Mouse (Mus musculus) heart, postnatal 25 days (tissue): ENCODE data around the gene Lpcat3. TPM values are rescaled to one million over a fixed set of nuclear protein-coding genes. Genes with fewer than 3 reads are reported as not detected.
A peak's percentile ranks its signal among the peaks of the same experiment; 100 is the strongest.
"Not testable (repeated sequence)": the region's sequence is repeated elsewhere in the genome, so short reads cannot be mapped to it uniquely, and the experiment has no call there.

Experiments
- DNase-seq: peaks from one replicate; pipeline ENCODE4 v3.0.0; 2022; ENCODE audit warnings: low spot score
- intact Hi-C: fragments of 180-260 bp; cut with DNase I; formaldehyde crosslinking; loops from one replicate; pipeline ENCODE4 v1.15.1; 2025
- total RNA-seq, 2 experiments: library from RNA; stranded (reverse); gene quantifications; 2 replicates each; pipeline ENCODE4 v1.2.3; 2021

Gene Lpcat3
- 10 to 100 TPM; 39.6 to 43.9 TPM for total RNA-seq

DNA sequence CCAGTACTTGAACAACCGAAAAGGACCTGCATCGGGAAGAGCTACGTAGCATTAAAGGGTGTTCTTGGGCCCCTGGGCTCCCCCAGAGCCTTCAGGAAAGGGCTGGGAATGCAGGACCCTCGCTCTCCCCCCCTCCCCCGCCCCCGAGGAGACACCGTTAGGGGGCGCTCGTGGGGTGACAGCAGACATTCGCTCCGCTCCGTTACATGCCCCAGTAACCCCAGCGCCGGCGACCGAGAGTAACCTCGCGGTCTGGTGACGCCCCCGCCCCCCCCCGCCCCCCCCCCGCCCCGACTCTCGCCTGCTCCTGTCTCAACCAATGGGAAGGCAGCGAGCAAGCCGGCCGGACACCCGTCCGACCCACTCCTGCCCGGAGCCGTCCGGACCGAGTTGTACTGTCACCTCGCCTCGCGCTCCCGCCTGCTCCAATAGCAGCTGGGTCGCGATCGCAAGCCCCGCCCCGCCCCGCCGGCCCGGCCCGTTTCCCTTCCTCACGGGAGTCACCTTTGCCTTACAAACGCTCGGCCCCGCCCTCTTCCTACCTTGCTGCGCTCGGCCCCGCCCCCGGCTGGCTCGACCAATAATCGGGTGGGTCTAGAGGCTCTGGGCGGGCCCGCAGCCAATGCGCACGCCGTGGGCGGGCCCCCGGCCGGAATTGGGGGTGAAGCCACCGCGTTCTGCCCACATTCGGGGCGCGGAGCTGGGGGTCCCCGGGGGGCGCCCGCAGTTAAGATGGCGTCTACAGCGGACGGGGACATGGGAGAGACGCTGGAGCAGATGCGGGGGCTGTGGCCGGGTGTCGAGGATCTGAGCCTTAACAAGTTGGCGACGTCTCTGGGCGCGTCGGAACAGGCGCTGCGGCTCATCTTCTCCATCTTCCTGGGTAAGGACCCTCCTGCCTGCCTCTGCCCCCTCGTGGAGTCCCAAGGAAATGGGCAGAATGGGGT, at the start of gene Lpcat3:
TSS of gene Lpcat3 (plus strand) at position 551 of the 947 bp plus-strand sequence.
- peak; percentile 96 for DNase-seq
- intact Hi-C loops, result loop anchor here (2.0 to 5.0 kb wide), 3 partner anchors 46 to 95 kb away; partner anchors contain the start of genes Atn1, Gm45234 and Grcc10

DNA sequence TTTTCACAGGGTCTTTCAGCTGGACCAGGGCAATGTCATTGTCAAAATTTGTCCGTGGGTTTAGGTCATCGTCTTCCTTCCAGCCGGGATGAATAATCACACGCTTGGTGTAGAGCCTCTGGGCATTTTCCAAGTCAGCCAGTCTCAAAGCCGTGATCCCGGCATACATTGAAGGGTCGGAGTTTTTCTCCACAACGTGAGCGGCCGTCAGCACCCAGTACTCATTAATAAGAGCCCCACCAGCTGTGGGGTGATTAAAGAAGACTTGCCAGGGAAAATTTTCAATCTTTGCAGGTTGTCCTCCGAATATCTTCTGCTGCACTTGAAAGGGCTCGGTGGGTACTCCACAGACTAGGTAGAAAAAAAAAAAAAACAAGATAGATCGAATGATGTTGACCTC, 37.2 kb upstream of the Lpcat3 start:
- intact Hi-C loops, result no loop called here
- no peak for DNase-seq

DNA sequence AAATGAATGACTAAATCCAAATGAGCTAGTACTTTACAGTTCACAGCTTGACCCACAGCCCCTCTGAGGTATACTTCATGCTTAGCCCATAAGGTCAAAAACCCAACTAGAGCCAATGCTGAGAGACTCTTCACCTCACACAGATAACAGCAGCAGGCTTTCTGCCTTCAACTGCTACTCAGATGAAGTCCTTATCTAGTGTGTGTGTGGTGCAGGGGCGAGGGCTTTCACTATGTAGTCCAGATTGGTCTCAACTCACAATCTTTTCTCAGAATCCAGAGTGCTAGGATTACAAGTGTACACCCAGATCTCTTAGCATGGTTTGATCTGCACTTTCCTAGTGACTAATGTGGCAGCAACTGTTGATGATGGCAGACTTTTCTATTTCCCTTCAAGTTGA, 36.6 kb upstream of the Lpcat3 start:
- DNase-seq, intact Hi-C loops: not testable (repeated sequence)

DNA sequence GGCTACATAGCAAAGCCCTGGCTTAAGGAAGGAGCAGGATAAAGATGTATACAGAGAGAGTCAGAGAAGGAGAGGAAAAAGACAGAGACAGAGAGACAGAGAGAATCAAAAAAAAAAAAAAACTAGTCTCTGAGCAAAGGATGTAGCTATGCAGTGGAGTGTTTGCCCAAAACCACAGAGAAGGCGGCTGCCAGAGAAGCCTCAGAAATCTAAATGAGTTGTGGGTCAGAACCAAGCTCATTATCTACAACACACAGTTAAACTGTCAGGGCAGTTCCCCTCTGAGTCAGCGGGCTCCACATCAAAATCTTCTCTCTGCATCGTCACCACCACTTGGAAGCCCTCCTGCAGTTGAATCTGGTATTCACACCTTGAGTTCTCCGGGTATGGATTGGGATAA, 32.1 kb upstream of the Lpcat3 start:
- DNase-seq, result no peak
- intact Hi-C loops, result no loop called here

DNA sequence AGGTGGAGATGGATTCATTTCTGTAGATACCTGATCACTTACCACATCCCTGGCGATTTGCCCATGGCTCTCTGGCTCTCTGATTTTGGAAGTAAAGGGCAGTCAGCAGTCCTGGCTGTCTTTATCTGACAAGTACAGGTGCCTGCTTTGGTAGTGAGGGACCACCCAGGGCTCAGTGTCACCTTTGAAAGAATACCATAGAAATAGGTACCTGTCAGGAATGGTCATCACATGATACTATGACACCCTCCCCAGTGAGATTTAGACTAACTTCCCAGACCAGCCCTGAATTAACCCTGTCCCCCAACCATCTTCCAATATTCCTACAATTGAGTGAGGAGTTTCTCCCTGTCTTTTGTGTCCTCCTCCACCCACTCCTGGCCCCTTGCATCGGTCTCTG, 26.8 kb upstream of the Lpcat3 start, which contains the start of gene C1s2:
TSS of gene C1s2 (minus strand) at position 101 of the 400 bp plus-strand sequence.
- not testable (repeated sequence) for DNase-seq
- intact Hi-C loops, result loop anchor here (5.0 kb wide), 1 partner anchor 64 kb away; the partner anchor contains the start of gene C1rb

DNA sequence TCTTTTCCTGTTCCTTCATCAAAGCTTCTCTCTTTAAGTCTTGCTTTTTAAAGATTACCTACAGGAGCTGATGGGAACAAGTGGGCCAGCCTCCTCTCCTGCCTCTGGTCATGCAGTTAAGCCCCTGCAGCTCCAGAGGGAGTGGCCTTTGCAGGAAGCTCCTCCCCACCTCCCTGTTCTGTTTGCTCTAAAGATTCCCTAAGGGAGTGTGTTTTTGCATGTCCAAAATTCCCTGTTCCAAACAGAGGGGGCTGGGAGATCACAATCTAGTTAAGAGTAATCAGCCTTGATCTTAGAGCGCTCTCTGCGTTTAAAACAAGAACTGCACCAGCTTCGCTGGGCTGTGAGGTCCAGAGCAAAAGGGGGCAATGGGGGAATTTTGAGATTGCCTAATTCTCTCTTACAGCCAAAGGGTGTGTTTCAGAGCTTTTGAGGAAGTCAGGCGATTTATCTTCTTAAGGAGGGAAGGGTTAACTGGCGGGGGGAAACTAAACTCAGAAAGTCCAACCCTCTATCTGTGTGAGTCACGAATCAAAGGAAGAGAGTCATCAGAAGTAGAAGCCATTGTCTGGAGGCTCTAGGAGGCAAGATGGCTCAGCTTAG, 25.9 kb upstream of the Lpcat3 start:
- intact Hi-C loops, result loop anchor here (5.0 kb wide), 1 partner anchor 65 kb away; the partner anchor contains the start of gene C1rb
- not testable (repeated sequence) for DNase-seq

DNA sequence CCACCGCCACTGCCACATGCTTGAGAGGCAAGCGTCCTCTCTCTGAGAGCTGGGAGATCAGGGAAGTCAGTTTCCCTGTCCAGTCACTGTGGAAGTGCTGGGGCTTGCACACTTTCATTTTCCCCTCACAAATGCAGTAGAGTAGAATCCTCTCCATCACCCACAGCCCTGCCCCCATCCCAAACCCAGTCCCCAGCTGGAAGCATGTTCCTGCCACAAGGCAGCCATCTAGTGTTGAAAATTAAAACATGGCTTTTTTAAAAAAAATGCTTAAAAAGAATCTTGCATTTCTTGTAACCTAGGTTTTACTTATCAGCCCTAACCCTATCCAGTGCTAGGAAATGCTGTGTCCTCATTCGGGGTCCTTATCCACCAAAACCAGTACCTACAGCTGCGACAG, 22.8 kb upstream of the Lpcat3 start:
- no peak for DNase-seq
- intact Hi-C loops, result loop anchor here (5.0 kb wide), 1 partner anchor 97 kb away; the partner anchor contains the start of gene Ptpn6

DNA sequence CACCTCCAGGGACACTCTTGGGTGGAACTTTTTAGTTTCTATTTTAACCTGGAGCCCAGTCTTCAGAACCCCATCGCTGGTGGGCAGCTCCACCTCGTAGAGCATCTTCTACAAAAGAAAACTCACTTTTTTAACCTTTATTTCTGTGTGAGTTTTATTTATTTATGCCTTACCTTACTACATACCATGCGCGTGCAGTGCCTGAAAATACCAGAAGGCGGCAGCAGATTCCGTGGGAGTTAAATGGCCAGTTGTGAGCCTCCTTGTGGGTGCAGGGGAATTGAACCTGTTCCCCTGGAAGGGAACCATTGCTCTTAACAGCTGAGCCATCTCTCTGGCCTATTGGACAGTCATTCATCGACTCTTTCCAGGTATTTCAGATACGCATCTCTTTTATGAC, 21.8 kb upstream of the Lpcat3 start:
- DNase-seq, result peak; percentile 13
- intact Hi-C loops, result loop anchor here (1.0 to 5.0 kb wide), 2 partner anchors 96 to 118 kb away; partner anchors contain the start of gene Ptpn6

DNA sequence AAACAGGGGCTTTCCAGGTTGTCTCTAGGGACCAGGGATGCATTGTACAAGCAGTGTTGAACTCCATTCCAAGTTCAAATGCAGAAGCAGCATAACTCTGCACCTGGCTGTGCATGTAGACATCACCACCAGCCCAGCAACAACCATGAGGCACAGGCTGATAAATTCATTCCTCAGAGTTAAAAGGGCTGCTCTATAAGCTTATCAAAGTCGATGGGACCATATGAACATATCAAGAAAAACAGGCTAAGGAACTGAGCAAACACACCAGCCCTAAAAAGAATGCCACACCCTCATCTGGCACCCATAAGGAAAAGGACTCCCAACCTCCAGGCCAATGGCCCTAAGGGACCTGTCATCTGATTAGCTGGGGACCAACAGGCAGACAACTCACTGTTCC, 16.4 kb upstream of the Lpcat3 start:
- no peak for DNase-seq
- intact Hi-C loops, result no loop called here

DNA sequence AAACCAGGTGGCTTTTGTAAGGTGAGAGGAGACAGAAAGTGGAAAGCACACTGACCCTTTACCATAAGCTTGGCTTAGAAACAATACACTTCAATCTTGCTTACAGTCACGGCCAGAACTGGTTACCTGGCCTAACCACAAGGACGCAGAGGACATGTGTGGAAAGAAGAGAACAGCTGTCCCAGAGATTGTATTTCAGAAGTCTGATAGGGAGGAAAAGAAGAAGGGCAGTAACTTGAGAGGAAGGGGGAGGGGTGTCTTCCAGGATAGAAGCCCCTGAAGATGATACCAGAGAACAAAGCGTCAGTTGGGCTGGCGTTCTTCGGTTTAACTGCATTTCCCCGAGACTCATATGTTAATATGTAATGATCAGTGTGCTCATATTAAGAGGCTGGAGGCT, 6.9 kb upstream of the Lpcat3 start:
- DNase-seq, result no peak
- intact Hi-C loops, result no loop called here

DNA sequence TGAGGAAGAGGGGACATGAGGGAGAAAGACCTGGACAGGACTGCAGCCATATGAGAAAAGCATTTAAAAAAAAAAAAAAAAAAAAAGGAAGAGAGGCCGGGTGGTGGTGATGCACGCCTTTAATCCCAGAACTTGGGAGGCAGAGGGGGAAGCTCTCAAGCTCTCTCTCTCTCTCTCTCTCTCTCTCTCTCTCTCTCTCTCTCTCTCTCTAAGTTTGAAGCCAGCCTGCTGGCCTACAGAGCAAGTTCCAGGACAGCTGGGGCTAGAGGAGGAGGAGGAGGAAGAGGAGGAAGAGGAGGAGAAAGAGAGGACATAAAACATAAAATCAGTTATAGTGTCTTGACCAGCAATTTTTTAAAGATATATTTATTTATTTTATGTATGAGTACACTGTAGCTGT, 4.8 kb upstream of the Lpcat3 start:
- DNase-seq, result no peak
- intact Hi-C loops, result no loop called here

DNA sequence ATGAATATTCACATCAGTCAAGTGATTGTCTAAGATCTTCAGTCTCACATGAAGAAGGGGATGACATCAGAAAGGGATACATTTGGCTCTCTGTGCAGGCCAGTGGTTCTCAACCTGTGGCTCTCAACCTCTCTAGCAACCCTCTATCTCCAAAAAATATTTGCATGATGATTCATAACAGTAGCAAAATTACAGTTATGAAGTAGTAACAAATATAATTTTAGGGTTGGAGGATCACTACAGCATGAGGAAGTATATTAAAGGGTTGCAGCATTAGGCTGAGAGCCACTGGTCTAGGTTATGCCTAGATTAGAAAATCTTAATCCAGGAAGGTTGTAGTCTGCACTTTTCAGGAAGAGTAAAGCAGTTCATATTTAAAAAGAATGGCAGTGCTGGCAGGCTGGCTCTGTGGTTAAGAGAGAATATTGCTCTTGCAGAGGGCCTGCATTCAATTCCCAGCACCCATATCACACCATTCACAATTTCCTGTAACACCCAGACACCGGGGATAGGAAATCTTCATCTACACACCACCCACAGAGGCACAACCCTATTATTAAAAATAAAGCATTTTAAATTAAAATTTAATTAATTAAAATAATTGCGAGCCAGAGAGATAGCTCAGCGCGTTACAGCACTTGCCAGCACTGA, 1.5 kb upstream of the Lpcat3 start:
- intact Hi-C loops, result loop anchor here (5.0 kb wide), 1 partner anchor 96 kb away; the partner anchor contains the start of genes Atn1 and Gm45234
- no peak for DNase-seq

DNA sequence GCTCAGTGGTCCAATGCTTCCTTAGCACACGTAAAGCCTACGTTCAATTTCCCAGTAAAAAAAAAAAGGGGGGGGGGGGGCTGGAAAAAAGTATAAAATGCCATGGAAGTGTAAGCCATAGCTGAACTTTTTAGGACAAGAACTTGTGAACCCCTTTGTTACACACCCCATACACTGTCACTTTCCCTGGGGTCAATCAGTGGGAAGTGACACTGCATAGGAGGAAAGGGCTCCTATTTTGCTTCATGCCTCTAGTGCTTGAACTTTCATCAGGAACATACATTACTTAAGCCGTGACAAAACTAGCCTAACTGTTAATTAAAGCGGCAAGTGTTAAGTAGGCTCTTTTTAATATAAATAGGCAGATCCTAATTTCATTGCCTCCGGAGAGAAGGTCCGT, 832 bp upstream of the Lpcat3 start:
- intact Hi-C loops, result loop anchor here (2.0 to 5.0 kb wide), 3 partner anchors 47 to 95 kb away; partner anchors contain the start of genes Atn1, Gm45234 and Grcc10
- no peak for DNase-seq

DNA sequence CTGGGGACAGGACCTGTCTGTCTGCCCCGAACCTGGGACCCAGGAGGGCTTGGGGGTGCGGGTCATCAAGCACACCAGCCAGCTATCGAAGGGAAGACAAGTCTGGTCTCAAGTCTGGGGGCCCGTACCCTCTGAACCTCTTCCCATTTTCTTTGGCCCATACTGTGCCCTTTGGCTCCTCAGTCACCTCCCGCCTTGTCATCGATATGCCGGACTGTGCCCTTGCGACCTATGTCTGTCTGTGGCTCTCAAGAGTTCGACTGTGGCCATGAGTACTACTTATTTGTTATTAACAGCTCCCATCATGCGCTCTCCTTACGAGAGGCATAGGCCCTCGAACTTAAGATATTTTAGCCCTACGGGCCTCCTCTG, 583 bp downstream of the Lpcat3 start:
- no peak for DNase-seq
- intact Hi-C loops, result loop anchor here (2.0 to 5.0 kb wide), 3 partner anchors 45 to 94 kb away; partner anchors contain the start of genes Atn1, Gm45234 and Grcc10

DNA sequence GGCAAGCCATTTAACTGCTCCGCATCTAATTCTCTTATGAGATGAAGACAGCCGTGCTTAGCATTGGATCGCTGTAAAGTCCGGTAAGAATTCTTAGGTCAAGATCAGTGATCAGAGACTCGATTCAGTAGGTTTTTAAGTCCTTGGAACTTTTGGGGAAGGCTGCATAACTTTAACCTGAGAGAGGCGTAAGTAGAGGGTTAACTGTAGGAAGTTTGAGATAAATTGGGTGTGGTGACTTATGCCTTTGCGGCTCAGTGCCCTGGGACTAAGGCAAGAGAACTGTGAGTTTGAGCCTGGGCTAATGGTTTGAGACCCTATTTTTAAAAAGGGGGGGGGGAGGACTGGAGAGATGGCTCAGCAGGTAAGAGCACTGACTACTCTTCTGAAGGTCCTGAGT, 1.4 kb downstream of the Lpcat3 start:
- DNase-seq, result no peak
- intact Hi-C loops, result loop anchor here (5.0 kb wide), 1 partner anchor 93 kb away; the partner anchor contains the start of genes Atn1 and Gm45234

DNA sequence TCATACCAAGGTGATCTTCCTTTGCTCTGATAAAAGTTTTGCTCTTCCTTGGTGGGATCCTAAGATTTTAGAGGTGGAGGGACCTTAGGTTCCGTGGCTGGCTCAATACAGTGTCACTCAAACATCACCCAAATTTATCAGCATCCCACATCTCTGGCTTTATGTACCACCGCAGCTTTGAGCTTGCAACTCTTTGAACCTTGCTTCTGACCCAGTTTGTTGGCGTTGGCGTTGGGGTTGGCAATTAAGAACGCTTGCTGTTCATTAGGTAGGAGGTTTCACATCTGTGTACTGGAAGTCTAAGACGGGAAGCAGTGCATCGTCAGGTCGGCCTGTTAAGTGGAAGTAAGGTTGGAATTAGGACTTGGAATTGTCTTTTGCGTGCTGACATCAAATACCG, 2.2 kb downstream of the Lpcat3 start:
- intact Hi-C loops, result no loop called here
- no peak for DNase-seq

DNA sequence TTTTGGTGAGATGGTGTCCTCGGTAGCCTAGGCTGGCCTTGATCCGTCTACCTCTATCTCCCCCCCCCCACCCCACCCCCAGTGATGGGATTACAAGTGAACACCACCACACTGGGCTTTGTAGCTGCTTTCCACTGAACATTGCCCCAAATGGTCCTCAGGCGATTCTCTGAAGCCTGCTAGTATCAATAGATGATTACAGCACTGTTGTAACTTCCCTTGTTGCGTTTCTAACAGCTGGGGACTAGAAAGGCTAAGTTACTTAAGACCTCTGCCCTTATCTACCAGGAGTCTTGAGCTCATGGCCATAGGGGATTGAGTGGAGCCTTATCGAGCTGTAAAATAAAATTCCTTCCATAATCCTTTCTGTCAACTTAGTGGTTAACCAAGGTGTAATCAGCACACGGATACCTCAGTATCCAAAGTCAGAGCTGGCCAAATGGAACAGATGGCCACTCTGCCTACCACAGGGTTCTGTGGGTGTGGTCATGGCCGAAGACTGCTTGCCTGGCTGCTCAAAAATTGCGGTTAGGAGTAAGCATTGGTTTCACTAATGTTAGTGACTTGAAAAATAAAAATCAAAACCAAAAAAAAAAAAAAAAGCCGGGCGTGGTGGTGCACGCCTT, 6.5 kb downstream of the Lpcat3 start:
- intact Hi-C loops, result no loop called here
- no peak for DNase-seq

DNA sequence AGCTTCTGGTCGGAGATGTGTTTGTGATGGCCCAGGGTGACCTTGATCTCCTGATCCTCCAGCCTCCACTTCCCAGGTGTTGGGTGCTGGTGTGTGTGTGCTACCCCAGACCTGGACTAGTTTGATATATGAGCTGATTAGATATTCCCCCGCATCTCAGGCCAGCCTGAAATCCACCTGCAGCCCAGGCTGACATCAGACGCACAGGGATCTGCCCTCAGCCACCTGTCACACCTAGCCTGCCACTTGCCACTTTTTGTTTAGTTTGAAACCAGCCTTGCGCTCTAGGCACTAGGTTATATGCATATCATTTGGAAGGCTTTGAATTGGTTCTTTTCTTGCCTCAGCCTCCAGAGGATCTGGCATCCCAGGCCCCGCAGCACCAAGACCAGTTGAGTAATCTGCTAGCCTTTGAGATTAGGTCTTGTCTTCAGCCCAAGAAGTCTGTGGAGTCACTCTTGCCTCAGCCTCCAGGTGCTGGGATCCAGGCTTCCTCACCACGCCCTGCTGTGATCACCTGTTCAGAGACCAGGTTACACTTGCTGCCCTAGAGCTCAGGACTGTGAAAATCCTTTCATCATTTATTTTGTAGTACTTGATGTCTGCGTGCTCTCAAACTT, 7.6 kb downstream of the Lpcat3 start:
- intact Hi-C loops, result no loop called here
- DNase-seq, result no peak

DNA sequence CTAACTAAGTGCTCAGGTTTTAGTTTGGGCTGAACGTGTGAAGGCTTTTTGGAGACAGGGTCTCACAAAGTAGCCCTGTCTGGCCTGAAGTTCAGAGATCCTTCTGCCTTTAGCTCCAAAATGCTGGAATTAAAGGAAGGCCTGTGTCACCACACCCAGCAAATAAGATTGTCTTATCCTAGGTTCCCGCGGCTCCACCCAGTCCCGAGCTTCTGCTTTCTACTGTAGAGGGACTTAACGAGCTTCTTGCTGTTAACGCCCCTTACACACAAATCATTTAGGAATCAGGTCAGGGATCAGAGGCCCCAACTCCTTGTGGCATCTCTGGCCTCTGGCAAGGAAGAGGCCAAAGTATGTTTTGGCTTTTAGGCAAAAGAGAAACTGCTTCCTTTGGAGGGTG, 9.3 kb downstream of the Lpcat3 start:
- DNase-seq, result no peak
- intact Hi-C loops, result no loop called here
